Mouse (Mus musculus) cerebellum, adult 2 months (tissue): ENCODE measurements around the gene Vamp1. TPM values are rescaled to one million over a fixed set of nuclear protein-coding genes. Genes with fewer than 3 reads are reported as not detected.
"Not testable (repeated sequence)": the region's sequence is repeated elsewhere in the genome, so short reads cannot be mapped to it uniquely, and the experiment has no call there.

Experiments used
- DNase-seq, 2 experiments: peaks; one replicate each; pipeline ENCODE4 v3.0.0; 2021
- H3K27ac ChIP-seq: fragments of 200-500 bp; 2 replicates; pipeline ENCODE4 v1.5.1; 2012; ENCODE audit warnings: low read length, control low read depth, inconsistent platforms; ENCODE audit not compliant: insufficient read depth
- H3K27me3 ChIP-seq: fragments of 200-500 bp; 2 replicates; pipeline ENCODE4 v1.6.1; 2012; ENCODE audit warnings: inconsistent platforms, mild to moderate bottlenecking, low read length, moderate library complexity; ENCODE audit not compliant: control insufficient read depth, insufficient read depth
- H3K4me1 ChIP-seq: fragments of 200-500 bp; 2 replicates; pipeline ENCODE4 v1.6.1; 2011; ENCODE audit warnings: low read length; ENCODE audit not compliant: control insufficient read depth, insufficient read depth
- H3K4me3 ChIP-seq: fragments of 200-500 bp; replicated peaks from 2 replicates; pipeline ENCODE3; 2011; ENCODE audit warnings: mild to moderate bottlenecking, low read depth, low read length, control low read depth; ENCODE audit not compliant: insufficient read depth
- CTCF ChIP-seq: fragments of 200-500 bp; IDR thresholded peaks from 2 replicates; pipeline ENCODE4 v1.5.1; 2011; ENCODE audit warnings: low read depth, mild to moderate bottlenecking, control low read depth, low read length, moderate library complexity, borderline replicate concordance; ENCODE audit not compliant: insufficient read depth
- POLR2A ChIP-seq: fragments of 200-500 bp; IDR thresholded peaks from 2 replicates; pipeline ENCODE4 v1.6.1; 2011; ENCODE audit warnings: low read length, control low read depth, borderline replicate concordance; ENCODE audit not compliant: insufficient read depth
- WGBS: fragments of 180-500 bp; shearing (Covaris S2); methylation state at CpG from one replicate; pipeline ENCODE4 v1.1.7; 2018; 5-methylcytosine and 5-hydroxymethylcytosine counted together
- polyA plus RNA-seq: library from polyadenylated mRNA; depleted of rRNA; stranded (reverse); fragments of >200 nt; gene quantifications from 2 replicates; pipeline ENCODE4 v1.2.3, GENCODE M21; 2012

Vamp1 gene
- polyA plus RNA-seq, 1 experiment = 718 TPM

DNA sequence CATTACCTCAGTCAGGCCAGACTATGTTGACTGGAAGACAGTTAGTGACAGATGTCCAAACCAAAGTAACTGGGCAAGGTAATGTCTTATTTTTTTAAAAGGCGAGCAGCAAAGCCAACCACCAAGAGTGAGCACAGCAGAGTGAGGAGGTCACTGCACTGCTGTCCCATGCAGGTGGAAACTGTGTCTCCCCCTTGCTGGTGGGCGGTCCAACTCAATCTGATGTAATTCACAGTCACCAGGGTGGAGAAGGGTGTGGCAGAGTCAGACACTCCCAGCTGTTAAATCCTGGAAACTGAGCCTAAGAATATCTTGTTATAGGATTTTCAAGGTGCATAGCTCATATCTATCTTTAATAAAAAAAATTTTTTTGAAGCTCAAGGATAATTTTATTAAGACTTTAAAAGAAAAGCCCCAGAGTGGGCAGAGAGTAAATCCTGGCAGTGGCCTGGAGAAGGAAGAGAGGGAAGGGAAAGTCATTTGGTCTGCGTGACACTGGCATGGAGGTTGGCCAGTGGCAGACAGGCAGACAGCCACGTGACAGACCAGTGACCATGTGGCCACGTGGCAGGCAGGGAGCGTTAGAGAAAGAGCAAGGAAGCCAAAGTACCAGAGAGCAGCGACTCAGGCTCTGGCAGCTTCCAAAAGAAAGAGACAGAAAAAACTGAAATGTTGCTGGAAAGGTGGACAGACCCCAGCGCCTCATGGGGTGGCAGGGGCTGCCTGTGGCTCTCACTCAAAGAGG is 41.0 kb downstream of the Vamp1 start:
- Histone ChIP-seq H3K4me1 (no peaks in the 10 kb centered on the region), H3K4me3 (no peak overlapping the region), H3K27ac (no peak overlapping the region), H3K27me3 (no peaks in the 10 kb centered on the region)
- WGBS = 38% methylated on average over 8 of the region's 8 CpGs
- DNase-seq = peak; percentile 49 to 64
- TF ChIP-seq CTCF (no peak), POLR2A (no peak)

DNA sequence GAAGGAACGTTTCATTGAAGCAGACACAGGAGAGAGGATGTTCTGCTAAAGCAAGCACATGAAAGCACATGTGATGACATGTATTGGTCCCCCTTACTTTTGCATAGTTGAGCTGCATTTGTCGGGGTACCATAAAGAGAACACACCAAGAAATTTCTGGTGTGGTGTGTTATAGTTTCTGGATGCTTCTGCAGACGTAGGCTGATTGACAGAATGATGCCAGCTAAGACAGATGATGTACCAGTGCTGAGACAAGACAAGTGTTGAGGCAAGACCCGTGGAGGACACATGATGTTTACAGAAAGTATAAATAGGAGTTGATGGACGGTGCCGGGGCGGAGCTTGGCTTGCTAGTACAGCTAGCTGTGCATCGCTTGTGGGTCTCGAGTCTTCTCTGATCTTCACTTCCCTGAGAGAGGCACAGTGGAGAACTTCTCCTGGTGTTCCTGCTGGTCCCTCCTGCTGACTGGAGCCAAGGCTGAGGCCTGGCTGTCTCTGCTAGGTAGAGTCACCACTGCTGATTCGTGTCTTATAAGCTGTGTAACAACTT is 44.7 kb downstream of the Vamp1 start:
- no peak overlapping the region for H3K4me3 ChIP-seq
- whole genome bisulfite sequencing = 81% methylated on average over 10 of the region's 10 CpGs
- DNase-seq = no peak
- TF ChIP-seq POLR2A (no peak), CTCF (no peak)
- no peaks in the 10 kb centered on the region for H3K27me3 ChIP-seq
- H3K27ac ChIP-seq = no peak overlapping the region
- no peaks in the 10 kb centered on the region for H3K4me1 ChIP-seq

DNA sequence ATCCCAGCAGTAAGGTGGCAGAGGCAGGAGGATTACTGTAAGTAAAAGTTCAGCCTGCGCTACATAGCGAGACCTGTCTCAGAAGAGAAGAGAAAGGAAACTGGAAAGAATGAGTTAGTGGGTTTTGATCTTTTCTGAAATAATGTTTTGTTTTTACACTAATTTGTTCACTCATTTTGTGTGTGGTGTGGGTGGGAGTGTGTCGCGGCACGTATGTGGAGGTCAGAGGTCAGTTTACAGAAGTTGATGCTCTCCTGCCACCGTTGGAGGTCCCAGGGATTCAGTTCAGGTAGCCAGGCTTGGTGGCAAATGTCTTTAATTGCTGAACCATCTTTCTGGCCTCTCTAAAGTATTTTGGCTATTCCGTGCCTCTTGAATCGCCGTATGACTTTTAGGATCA is 48.9 kb downstream of the Vamp1 start:
- no peak overlapping the region for H3K27ac ChIP-seq
- H3K27me3 ChIP-seq = no peaks in the 10 kb centered on the region
- no peak overlapping the region for H3K4me3 ChIP-seq
- 89% methylated on average over 9 of the region's 9 CpGs for WGBS
- DNase-seq = no peak
- H3K4me1 ChIP-seq = no peaks in the 10 kb centered on the region
- TF ChIP-seq POLR2A (no peak), CTCF (no peak)

DNA sequence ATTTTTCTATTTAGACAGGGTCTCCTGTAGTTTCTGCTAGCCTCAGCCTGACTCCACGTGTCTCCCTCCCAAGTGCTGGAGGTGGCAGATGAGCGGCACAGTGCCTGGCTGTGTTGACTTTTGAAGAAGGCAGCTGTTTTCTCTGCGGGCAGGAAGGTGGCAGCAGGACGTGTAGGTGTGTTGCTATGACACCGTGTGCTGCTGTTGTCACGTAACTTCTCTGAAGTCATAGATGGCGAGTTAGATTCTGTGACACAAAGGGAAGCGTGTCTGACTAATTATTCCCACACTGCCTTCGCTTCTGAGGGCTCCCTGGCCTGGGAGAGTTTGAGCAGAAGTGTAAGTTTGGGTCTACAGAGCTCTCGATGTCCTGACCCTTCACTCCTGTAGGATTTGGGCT is 49.9 kb downstream of the Vamp1 start:
- DNase-seq = no peak
- no peak for TF ChIP-seq POLR2A
- TF ChIP-seq CTCF = no peak
- WGBS = 39% methylated on average over 10 of the region's 10 CpGs

DNA sequence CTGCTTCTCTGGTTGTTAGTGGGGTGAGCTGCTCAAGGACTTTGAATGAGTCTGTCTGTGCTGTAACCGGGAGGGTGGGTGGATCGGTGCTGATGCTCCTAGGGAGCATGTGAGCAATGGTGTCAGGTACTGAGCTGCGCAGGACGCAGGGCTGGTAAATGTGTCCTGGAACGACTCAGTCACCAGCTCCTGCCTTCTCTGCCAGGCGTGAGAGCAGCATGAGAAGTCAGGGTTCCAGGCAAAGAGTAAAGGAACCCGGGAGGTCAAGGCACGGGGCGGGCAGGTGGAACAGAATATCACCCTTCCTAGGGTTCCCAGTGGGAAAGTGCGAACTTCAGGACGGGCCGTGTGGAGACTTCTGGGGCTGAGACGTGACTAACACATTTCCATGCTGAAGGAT is 50.7 kb downstream of the Vamp1 start:
- Histone ChIP-seq H3K4me1 (no peaks in the 10 kb centered on the region), H3K4me3 (no peak overlapping the region), H3K27ac (no peak overlapping the region), H3K27me3 (no peaks in the 10 kb centered on the region)
- no peak for TF ChIP-seq POLR2A
- no peak for TF ChIP-seq CTCF
- WGBS = 76% methylated on average over 13 of the region's 13 CpGs
- no peak for DNase-seq

More for the DNA sequence above, 49.9 kb downstream of the Vamp1 start:
- H3K27ac ChIP-seq = no peak overlapping the region
- no peak overlapping the region for H3K4me3 ChIP-seq
- H3K27me3 ChIP-seq = no peaks in the 10 kb centered on the region
- H3K4me1 ChIP-seq = no peaks in the 10 kb centered on the region

DNA sequence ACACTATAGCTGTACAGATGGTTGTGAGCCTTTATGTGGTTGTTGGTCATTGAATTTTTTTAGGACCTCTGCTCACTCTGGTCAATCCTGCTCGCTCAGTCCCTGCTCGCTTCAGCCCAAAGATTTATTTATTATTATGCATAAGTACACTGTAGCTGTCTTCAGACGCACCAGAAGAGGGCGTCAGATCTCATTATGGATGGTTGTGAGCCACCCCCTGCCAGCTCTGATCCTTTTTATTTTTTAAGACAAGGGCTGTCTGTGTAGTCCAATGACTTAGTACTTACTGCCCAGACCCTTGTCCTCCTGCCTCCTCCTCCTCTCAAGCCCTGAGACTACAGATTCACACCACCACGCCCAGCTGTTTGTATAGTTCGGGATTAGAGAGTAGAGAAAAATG is 51.2 kb downstream of the Vamp1 start:
- not testable (repeated sequence) for DNase-seq, H3K4me1 ChIP-seq, H3K27me3 ChIP-seq, H3K4me3 ChIP-seq, H3K27ac ChIP-seq
- 53% methylated on average over 6 of the region's 6 CpGs for WGBS

DNA sequence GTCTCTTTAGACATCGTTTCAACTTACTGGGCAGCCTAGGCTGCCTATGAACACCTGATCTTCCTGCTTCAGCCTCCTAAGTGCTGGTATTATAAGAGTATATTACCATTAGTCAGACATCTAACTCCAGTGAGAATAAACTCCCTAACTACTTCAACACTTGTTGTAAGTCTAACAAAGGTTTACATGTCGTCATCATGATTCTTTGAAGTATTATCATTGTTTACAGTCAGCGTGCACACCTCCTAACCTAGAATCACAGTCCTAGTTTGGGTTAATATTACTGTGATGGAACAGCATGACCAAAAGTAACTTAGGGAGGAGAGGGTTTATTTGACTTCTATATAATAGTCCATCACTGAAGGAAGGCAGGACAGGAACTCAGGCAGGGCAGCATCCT is 52.1 kb downstream of the Vamp1 start:
- H3K4me3 ChIP-seq = no peak overlapping the region
- 86% methylated on average over 3 of the region's 3 CpGs for WGBS

DNA sequence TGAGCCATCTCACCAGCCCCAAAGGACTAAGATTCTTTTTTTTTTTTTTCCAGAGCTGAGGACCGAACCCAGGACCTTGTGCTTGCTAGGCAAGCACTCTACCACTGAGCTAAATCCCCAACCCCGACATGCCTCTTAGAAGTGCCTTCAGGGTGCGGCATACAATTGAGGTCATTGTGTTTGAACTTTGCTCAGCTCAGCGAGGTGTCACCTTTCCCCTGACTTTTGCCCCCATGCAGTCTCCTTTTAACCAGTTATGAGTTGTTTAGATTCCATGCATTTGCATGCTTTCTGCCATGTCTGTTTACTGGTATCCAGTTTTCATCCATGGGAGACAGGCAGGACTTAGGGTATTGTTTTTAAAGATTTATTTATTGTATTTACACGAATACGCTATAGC is 53.4 kb downstream of the Vamp1 start:
- no peak overlapping the region for H3K4me3 ChIP-seq
- 54% methylated on average over 6 of the region's 6 CpGs for WGBS
- TF ChIP-seq POLR2A (no peak), CTCF (no peak)
- H3K27ac ChIP-seq = no peak overlapping the region
- H3K27me3 ChIP-seq = no peaks in the 10 kb centered on the region
- DNase-seq = no peak
- 0 out of 2 replicates have a peak, but pooled peaks cover 3% of the 10 kb centered on the region for H3K4me1 ChIP-seq

More for the DNA sequence above, 52.1 kb downstream of the Vamp1 start:
- Histone ChIP-seq H3K4me1 (0 out of 2 replicates have a peak, but pooled peaks cover 3% of the 10 kb centered on the region), H3K27ac (no peak overlapping the region), H3K27me3 (no peaks in the 10 kb centered on the region)
- TF ChIP-seq CTCF (no peak), POLR2A (no peak)
- no peak for DNase-seq
